Mouse (Mus musculus): ENCODE measurements around the gene Hip1r. TPM values are rescaled to one million over a fixed set of nuclear protein-coding genes. Genes with fewer than 3 reads are reported as not detected.

The Hip1r gene
- polyA plus RNA-seq, 2 experiments = 7.2 to 7.6 TPM

- WGBS (ENCODE audit: insufficient replicate concordance) = 85% methylated on average over 12 of the region's 12 CpGs
- peaks cover 0 to 6% of the 10 kb centered on the region in 2 experiments; a peak in 2 of 4 replicates for H3K4me1 ChIP-seq (replicated peaks; ENCODE audit: control insufficient read depth in 2 of 2, insufficient read depth in 2 of 2, low read length in 1 of 2)
These were observed 12.4 kb upstream of the Hip1r start for GRCm38 (mm10) chr5:123961046-123961445.

DNA sequence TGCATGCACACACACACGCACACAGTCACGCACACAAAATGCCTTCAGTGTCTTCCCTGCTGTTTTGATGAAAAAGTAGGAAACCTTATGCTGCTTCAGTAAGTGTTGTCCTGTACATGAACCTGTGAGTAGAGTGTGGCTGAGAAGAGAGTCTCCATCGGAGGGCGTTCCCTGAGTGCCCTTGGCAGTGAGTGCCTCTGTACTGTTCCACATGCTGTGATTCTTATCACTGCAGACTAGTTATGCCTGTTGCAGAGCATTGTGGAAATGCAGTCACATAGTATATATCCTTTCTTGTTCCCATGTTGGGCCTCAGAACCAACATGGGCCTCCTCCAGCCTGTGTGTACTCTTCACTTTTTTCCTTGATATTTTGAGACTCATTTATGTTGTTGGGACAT is 9.2 kb upstream of the Hip1r start:
- Histone ChIP-seq H3K4me2 (ENCODE audit: low read depth) (no peak overlapping the region), H3K9ac (replicated peaks) (no peak overlapping the region), H3K4me3 (ENCODE audit: insufficient read depth in 1 of 2, low read depth in 2 of 2, low read length in 2 of 2) (no peak overlapping the region), H3K27me3 (ENCODE audit: control insufficient read depth, insufficient read depth, low read length) (no peaks in the 10 kb centered on the region), H3K36me3 (replicated peaks; ENCODE audit: control insufficient read depth, insufficient read depth, low read depth) (no peaks in the 10 kb centered on the region), H3K27ac (no peak overlapping the region), H3K4me1 (replicated peaks; ENCODE audit: control insufficient read depth in 2 of 2, insufficient read depth in 2 of 2, low read length in 1 of 2) (peaks cover 0 to 10% of the 10 kb centered on the region in 2 experiments; a peak in 2 of 4 replicates), H3K9me3 (ENCODE audit: control insufficient read depth, low read length) (no peaks in the 10 kb centered on the region)
- ATAC-seq (ENCODE audit: insufficient read depth) = no peak
- no peak for DNase-seq (ENCODE audit: low read depth in 3 of 3, low spot score in 3 of 3)
- no peak for TF ChIP-seq CTCF (IDR thresholded peaks at IDR 0.05; ENCODE audit: low read depth)
- TF ChIP-seq EP300 (IDR thresholded peaks at IDR 0.05; ENCODE audit: low read depth) = no peak
- 85% methylated on average over 4 of the region's 4 CpGs for WGBS (ENCODE audit: insufficient replicate concordance)

More at GRCm38 (mm10) chr5:123961046-123961445, 12.4 kb upstream of the Hip1r start:
- H3K27me3 ChIP-seq (ENCODE audit: control insufficient read depth, insufficient read depth, low read length) = no peaks in the 10 kb centered on the region
- no peak for ATAC-seq (ENCODE audit: insufficient read depth)
- H3K27ac ChIP-seq = no peak overlapping the region
- H3K36me3 ChIP-seq (replicated peaks; ENCODE audit: control insufficient read depth, insufficient read depth, low read depth) = no peaks in the 10 kb centered on the region
- no peak overlapping the region for H3K4me3 ChIP-seq (ENCODE audit: insufficient read depth in 1 of 2, low read depth in 2 of 2, low read length in 2 of 2)
- no peak for DNase-seq (ENCODE audit: low read depth in 3 of 3, low spot score in 3 of 3)
- no peak overlapping the region for H3K9ac ChIP-seq (replicated peaks)
- no peaks in the 10 kb centered on the region for H3K9me3 ChIP-seq (ENCODE audit: control insufficient read depth, low read length)
- no peak overlapping the region for H3K4me2 ChIP-seq (ENCODE audit: low read depth)
- TF ChIP-seq CTCF (IDR thresholded peaks at IDR 0.05; ENCODE audit: low read depth) (no peak), EP300 (IDR thresholded peaks at IDR 0.05; ENCODE audit: low read depth) (no peak)

DNA sequence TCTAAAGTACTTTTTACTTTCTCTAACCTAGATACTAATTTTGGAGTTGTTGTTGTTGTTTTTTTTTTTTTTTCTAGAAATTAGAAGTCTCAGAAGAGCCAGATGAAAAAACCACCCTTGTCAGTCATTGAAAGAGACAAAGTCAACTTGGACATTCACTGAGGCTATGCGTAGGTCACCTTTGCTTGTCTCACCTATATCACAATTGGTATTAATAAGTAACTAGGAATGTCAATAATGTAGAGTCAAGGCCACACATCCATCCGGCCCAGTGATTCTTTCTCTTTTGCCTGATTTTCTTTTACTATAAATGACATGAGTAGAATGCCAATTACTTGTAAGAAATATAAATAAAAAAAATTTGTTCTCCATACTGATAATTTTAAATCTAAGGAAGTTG is 6.7 kb upstream of the Hip1r start:
- H3K27me3 ChIP-seq (ENCODE audit: control insufficient read depth, insufficient read depth, low read length) = no peaks in the 10 kb centered on the region
- peaks cover 0 to 10% of the 10 kb centered on the region in 2 experiments; a peak in 2 of 4 replicates for H3K4me1 ChIP-seq (replicated peaks; ENCODE audit: control insufficient read depth in 2 of 2, insufficient read depth in 2 of 2, low read length in 1 of 2)
- H3K4me3 ChIP-seq (ENCODE audit: insufficient read depth in 1 of 2, low read depth in 2 of 2, low read length in 2 of 2) = no peak overlapping the region
- no peak overlapping the region for H3K4me2 ChIP-seq (ENCODE audit: low read depth)
- TF ChIP-seq CTCF (IDR thresholded peaks at IDR 0.05; ENCODE audit: low read depth) (no peak), EP300 (IDR thresholded peaks at IDR 0.05; ENCODE audit: low read depth) (no peak)
- no peaks in the 10 kb centered on the region for H3K36me3 ChIP-seq (replicated peaks; ENCODE audit: control insufficient read depth, insufficient read depth, low read depth)
- DNase-seq (ENCODE audit: low read depth in 3 of 3, low spot score in 3 of 3) (no peak), ATAC-seq (ENCODE audit: insufficient read depth) (no peak)
- WGBS (ENCODE audit: insufficient replicate concordance) = 76% methylated on average over 2 of the region's 2 CpGs
- H3K27ac ChIP-seq = no peak overlapping the region
- no peaks in the 10 kb centered on the region for H3K9me3 ChIP-seq (ENCODE audit: control insufficient read depth, low read length)
- no peak overlapping the region for H3K9ac ChIP-seq (replicated peaks)

DNA sequence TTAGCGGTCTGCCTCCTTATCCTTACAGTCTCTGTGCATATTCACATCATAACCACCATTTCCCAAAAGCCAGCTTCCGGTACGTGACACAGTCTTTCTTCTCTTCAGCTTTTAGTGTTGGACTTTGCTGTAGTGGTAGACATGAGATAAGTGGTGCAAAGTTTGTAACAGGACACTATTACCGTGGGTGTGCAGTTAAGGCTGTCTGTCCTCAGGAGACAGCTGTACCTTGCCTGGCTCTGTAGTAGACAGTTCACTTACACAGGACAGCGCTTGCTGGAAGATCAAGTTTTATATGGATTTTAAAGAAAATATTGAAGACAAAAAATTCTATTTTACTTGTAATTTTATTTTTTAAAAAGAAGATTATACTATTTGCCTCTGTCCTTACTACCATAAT is 5.0 kb upstream of the Hip1r start:
- Histone ChIP-seq H3K4me1 (replicated peaks; ENCODE audit: control insufficient read depth in 2 of 2, insufficient read depth in 2 of 2, low read length in 1 of 2) (peaks cover 0 to 10% of the 10 kb centered on the region in 2 experiments; a peak in 2 of 4 replicates), H3K4me3 (ENCODE audit: insufficient read depth in 1 of 2, low read depth in 2 of 2, low read length in 2 of 2) (no peak overlapping the region), H3K9ac (replicated peaks) (no peak overlapping the region), H3K27me3 (ENCODE audit: control insufficient read depth, insufficient read depth, low read length) (no peaks in the 10 kb centered on the region), H3K36me3 (replicated peaks; ENCODE audit: control insufficient read depth, insufficient read depth, low read depth) (no peaks in the 10 kb centered on the region), H3K4me2 (ENCODE audit: low read depth) (no peak overlapping the region), H3K9me3 (ENCODE audit: control insufficient read depth, low read length) (no peaks in the 10 kb centered on the region), H3K27ac (no peak overlapping the region)
- ATAC-seq (ENCODE audit: insufficient read depth) (no peak), DNase-seq (ENCODE audit: low read depth in 3 of 3, low spot score in 3 of 3) (no peak)
- TF ChIP-seq EP300 (IDR thresholded peaks at IDR 0.05; ENCODE audit: low read depth) (no peak), CTCF (IDR thresholded peaks at IDR 0.05; ENCODE audit: low read depth) (no peak)
- WGBS (ENCODE audit: insufficient replicate concordance) = 67% methylated on average over 5 of the region's 5 CpGs

DNA sequence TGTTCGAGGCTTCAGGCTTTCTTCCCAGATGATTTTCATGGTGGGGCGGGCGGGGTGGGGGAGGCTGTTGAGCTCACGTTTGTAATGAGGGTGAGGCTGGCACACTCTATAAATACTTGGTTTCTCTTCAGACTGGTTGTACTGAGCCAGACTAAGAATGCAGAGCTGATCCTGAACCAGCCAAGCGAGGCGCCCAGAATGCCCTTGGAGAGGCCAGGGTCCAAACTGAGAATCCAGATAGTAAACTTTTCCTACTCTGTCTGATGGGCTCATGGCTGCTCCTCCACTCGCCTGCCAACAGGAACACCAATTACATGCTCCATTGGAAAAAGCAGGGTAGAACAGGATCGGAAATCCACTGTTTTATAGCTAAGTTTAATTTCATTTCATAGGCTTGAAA is 4.2 kb upstream of the Hip1r start:
- H3K4me1 ChIP-seq (replicated peaks; ENCODE audit: control insufficient read depth in 2 of 2, insufficient read depth in 2 of 2, low read length in 1 of 2) = peaks cover 0 to 7% of the 10 kb centered on the region in 2 experiments; a peak in 2 of 4 replicates
- TF ChIP-seq CTCF (IDR thresholded peaks at IDR 0.05; ENCODE audit: low read depth) = no peak
- no peak for TF ChIP-seq EP300 (IDR thresholded peaks at IDR 0.05; ENCODE audit: low read depth)
- no peak overlapping the region for H3K4me2 ChIP-seq (ENCODE audit: low read depth)
- H3K9ac ChIP-seq (replicated peaks) = no peak overlapping the region
- no peaks in the 10 kb centered on the region for H3K36me3 ChIP-seq (replicated peaks; ENCODE audit: control insufficient read depth, insufficient read depth, low read depth)
- H3K4me3 ChIP-seq (ENCODE audit: insufficient read depth in 1 of 2, low read depth in 2 of 2, low read length in 2 of 2) = no peak overlapping the region
- H3K27me3 ChIP-seq (ENCODE audit: control insufficient read depth, insufficient read depth, low read length) = peaks cover 3% of the 10 kb centered on the region
- no peak for DNase-seq (ENCODE audit: low read depth in 3 of 3, low spot score in 3 of 3)
- WGBS (ENCODE audit: insufficient replicate concordance) = 75% methylated on average over 8 of the region's 8 CpGs
- no peak overlapping the region for H3K27ac ChIP-seq
- no peaks in the 10 kb centered on the region for H3K9me3 ChIP-seq (ENCODE audit: control insufficient read depth, low read length)
- ATAC-seq (ENCODE audit: insufficient read depth) = no peak
